Mouse (Mus musculus): ENCODE measurements around the gene Gm20825.
"Not testable (repeated sequence)": the region's sequence is repeated elsewhere in the genome, so short reads cannot be mapped to it uniquely, and the experiment has no call there.

Gm20825 gene

GRCm38 (mm10) chrY:8071407-8071806 is at the start of gene Gm20825:
Gm20825 (minus strand) TSS chrY:8071507.
- ATAC-seq (ENCODE audit: insufficient number of reproducible peaks, low FRiP score, low TSS enrichment): not testable (repeated sequence)
